ENCODE assay signal across 28 mouse cellular contexts in the genomic region with DNA sequence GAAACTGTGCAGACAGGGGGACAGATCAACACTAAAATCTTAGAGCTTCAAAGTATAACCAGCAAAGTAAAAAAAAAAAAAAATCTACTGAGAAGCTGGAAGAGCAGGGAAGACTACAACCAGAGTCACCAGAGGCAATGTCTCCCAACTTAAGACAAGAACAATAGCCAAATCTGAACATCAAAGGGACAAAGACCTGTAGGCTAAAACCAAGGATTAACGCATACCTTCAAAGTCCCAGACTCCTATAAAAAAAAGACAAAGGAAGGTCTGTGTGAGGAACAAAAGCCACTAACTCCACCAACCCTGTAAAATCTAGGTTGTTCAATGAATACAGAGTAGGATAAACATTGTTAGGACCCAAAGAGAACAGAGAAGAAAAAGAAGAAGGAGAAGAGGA. TPM values are rescaled to one million over a fixed set of nuclear protein-coding genes. Genes with fewer than 3 reads are reported as not detected.
DNase-seq lines count a peak whose midpoint lies in the region; TF ChIP-seq lines count a peak whose summit lies in the region.
"Had no signal": no experiment of that assay in that cellular context is flagged by ENCODE, and none has a peak within 500 bp of the region (broad histone marks: within the 10 kb centered on the region; RNA-seq: fewer than 3 reads in every experiment).

No protein-coding gene starts in this region.

- H3K27ac ChIP-seq in ES-E14 (ENCODE audit: insufficient read depth, low read depth, low read length, poor library complexity, severe bottlenecking) = no peak overlapping the region
- H3K27ac ChIP-seq: embryonic facial prominence, embryonic 13.5 days; embryonic facial prominence, embryonic 15.5 days; forebrain, embryonic 13.5 days; forebrain, embryonic 15.5 days had no signal

- H3K9me3 ChIP-seq in ES-E14 (ENCODE audit: control insufficient read depth, insufficient read depth, low read depth, low read length) = no peaks in the 10 kb centered on the region
- H3K9me3 ChIP-seq: embryonic facial prominence, embryonic 15.5 days; forebrain, embryonic 15.5 days had no signal

- DNase-seq in ES-E14 (ENCODE audit: low read depth, low spot score) (peak; percentile 20), ZHBTc4 (ENCODE audit: low read depth, low spot score) (peak; percentile 80)
- DNase-seq in gonadal fat pad, adult 2 months (ENCODE audit: low read depth) = peak; percentile 33
- no peak for DNase-seq in cerebellum, adult 9-11 months
- no peak for DNase-seq in layer of hippocampus, adult 8-10 months (ENCODE audit: low spot score in 2 of 2)
- DNase-seq: adrenal gland, adult 2 months; adrenal gland, postnatal 10 days; adrenal gland, postnatal 25 days; B cell, adult 2 months; cerebellum, adult 11 months; cerebellum, adult 18-20 months; cerebellum, adult 8-10 months; cerebellum, postnatal 10 days; cerebellum, postnatal 36 days; embryo, embryonic 11 days; forebrain, postnatal 0 days had no signal

- no peak overlapping the region for H3K9ac ChIP-seq in ES-E14 (ENCODE audit: insufficient read depth, low read depth, low read length, poor library complexity, severe bottlenecking)
- H3K9ac ChIP-seq: embryonic facial prominence, embryonic 13.5 days; embryonic facial prominence, embryonic 15.5 days; forebrain, embryonic 13.5 days; forebrain, embryonic 15.5 days; forebrain, postnatal 0 days had no signal

- H3K4me1 ChIP-seq in ES-E14 (ENCODE audit: control insufficient read depth in 2 of 2, insufficient read depth in 2 of 2, low read length in 2 of 2, poor library complexity in 1 of 2) = no peaks in the 10 kb centered on the region
- H3K4me1 ChIP-seq: embryonic facial prominence, embryonic 15.5 days had no signal

- no peaks in the 10 kb centered on the region for H3K36me3 ChIP-seq in ES-E14 (ENCODE audit: control insufficient read depth, insufficient read depth, low read length, poor library complexity, severe bottlenecking)
- H3K36me3 ChIP-seq: forebrain, embryonic 15.5 days had no signal

- in situ Hi-C loops in ES-E14 (cut with MboI; ENCODE audit: low sequenced_read_pairs in 2 of 2, unreplicated experiment in 2 of 2) = no loop called here

- H3K4me3 ChIP-seq in ES-E14 (ENCODE audit: insufficient read depth in 1 of 2, low read depth in 1 of 2, low read length in 2 of 2, poor library complexity in 1 of 2, severe bottlenecking in 1 of 2) = no peak overlapping the region
- H3K4me3 ChIP-seq: embryonic facial prominence, embryonic 13.5 days; embryonic facial prominence, embryonic 15.5 days; erythroblast, embryonic 14.5 days; forebrain, embryonic 13.5 days; forebrain, embryonic 15.5 days had no signal

TF ChIP-seq in ES-E14, 5 proteins besides CTCF, POLR2A, EP300 and RAD21:
- TF ChIP-seq ZNF384 (IDR thresholded peaks at IDR 0.05; ENCODE audit: low read depth, low read length) (no peak), HCFC1 (IDR thresholded peaks at IDR 0.05; ENCODE audit: borderline replicate concordance, insufficient read depth, low read length) (no peak), MAFK (IDR thresholded peaks at IDR 0.05; ENCODE audit: insufficient read depth, low read depth, low read length) (no peak), CHD2 (IDR thresholded peaks at IDR 0.05; ENCODE audit: low read depth, low read length) (no peak), ZC3H11A (IDR thresholded peaks at IDR 0.05; ENCODE audit: borderline replicate concordance, low read depth, low read length) (no peak)

RNA-seq across cellular contexts. Expression of a gene that starts 23.7 kb away (rescaled TPM):
- not detected in 2 replicates for total RNA-seq in ES-E14 (2012; rRNA removed)
- 1.5 and 2.9 TPM in 2 replicates for polyA plus RNA-seq in gonadal fat pad, adult 2 months (2012; rRNA removed)
- not detected for total RNA-seq in layer of hippocampus, adult 8-10 months (2022)
- total RNA-seq: adrenal gland, adult 2 months; adrenal gland, postnatal 10 days; adrenal gland, postnatal 25 days; adrenal gland, postnatal 4 days; CH12.LX; common myeloid progenitor, adult 5-6 weeks; forebrain, postnatal 0 days; MEL had no signal
- polyA plus RNA-seq: adrenal gland, adult 2 months; brain, embryonic 14.5 days; embryonic facial prominence, embryonic 11.5 days; embryonic facial prominence, embryonic 13.5 days; embryonic facial prominence, embryonic 15.5 days; erythroblast, embryonic 14.5 days; forebrain, embryonic 11.5 days; forebrain, embryonic 13.5 days; forebrain, embryonic 15.5 days; forebrain, postnatal 0 days had no signal

RNA-seq across cellular contexts. Expression of a gene that starts 57.7 kb away (rescaled TPM):
- total RNA-seq in ES-E14 (2012; rRNA removed) = 10.9 and 11.6 TPM in 2 replicates
- 11.1 and 17.9 TPM in 2 replicates for polyA plus RNA-seq in gonadal fat pad, adult 2 months (2012; rRNA removed)
- 10 to 100 TPM; 23.9 to 31.0 (median 26.3) TPM for total RNA-seq in layer of hippocampus, adult 8-10 months (2022)

Comparison
In these comparisons a context has a peak if more than half of its experiments do, and no peak if none do; other contexts are left out.
1. DNase-seq: peak in ES-E14 (single experiment), ZHBTc4 (single experiment) and gonadal fat pad, adult 2 months (single experiment); none in cerebellum, adult 9-11 months (single experiment) and layer of hippocampus, adult 8-10 months (0 of 2).